Mouse (Mus musculus) heart, embryonic 11.5 days (tissue): Measurements from ENCODE around the gene Amacr. TPM values are rescaled to one million over a fixed set of nuclear protein-coding genes. Genes with fewer than 3 reads are reported as not detected.

Source experiments
- ATAC-seq: fragments of 200-750 bp; cut with Nextera tagmentation; replicated peaks from 2 replicates; pipeline ENCODE4 v1.8.0; 2017; ENCODE audit warnings: moderate library complexity; ENCODE audit not compliant: insufficient number of reproducible peaks, low FRiP score, low TSS enrichment
- H3K27ac ChIP-seq: fragments of 300-500 bp; sonication (generic); 2 replicates; pipeline ENCODE4 v1.5.1; 2014; ENCODE audit warnings: mild to moderate bottlenecking, low read depth, low read length
- H3K27me3 ChIP-seq: fragments of 300-500 bp; sonication (generic); 2 replicates; pipeline ENCODE4 v1.6.1; 2014; ENCODE audit warnings: mild to moderate bottlenecking, low read length, mixed read lengths; ENCODE audit not compliant: control insufficient read depth, insufficient read depth
- H3K36me3 ChIP-seq: fragments of 300-500 bp; sonication (generic); 2 replicates; pipeline ENCODE4 v1.6.1; 2014; ENCODE audit warnings: mild to moderate bottlenecking, low read length, moderate library complexity, mixed read lengths; ENCODE audit not compliant: control insufficient read depth, insufficient read depth
- H3K4me1 ChIP-seq: fragments of 300-500 bp; sonication (generic); 2 replicates; pipeline ENCODE4 v1.6.1; 2014; ENCODE audit warnings: low read length; ENCODE audit not compliant: control insufficient read depth, insufficient read depth
- H3K4me2 ChIP-seq: fragments of 300-500 bp; sonication (generic); 2 replicates; pipeline ENCODE4 v1.6.1; 2014; ENCODE audit warnings: mild to moderate bottlenecking, moderate library complexity
- H3K4me3 ChIP-seq: fragments of 300-500 bp; sonication (generic); 2 replicates; pipeline ENCODE4 v1.5.1; 2014; ENCODE audit warnings: low read depth, low read length
- H3K9ac ChIP-seq: fragments of 300-500 bp; sonication (generic); 2 replicates; pipeline ENCODE4 v1.6.1; 2014; ENCODE audit warnings: mild to moderate bottlenecking, low read depth, low read length, moderate library complexity
- H3K9me3 ChIP-seq: fragments of 300-500 bp; sonication (generic); replicated peaks from 2 replicates; pipeline ENCODE4 v1.6.1; 2016; ENCODE audit warnings: low read length; ENCODE audit not compliant: control insufficient read depth
- WGBS: fragments of 180-500 bp; shearing (Covaris S2); extraction: QIAGEN DNeasy Blood & Tissue Kit; methylation state at CpG from one replicate; pipeline ENCODE4 v1.1.7; 2014; ENCODE audit not compliant: insufficient replicate concordance; 5-methylcytosine and 5-hydroxymethylcytosine counted together
- polyA plus RNA-seq: library from polyadenylated mRNA; unstranded; fragments of >200 nt; fragmentation: Nextera tagmentation; extraction: Ambion mirVana; gene quantifications from 2 replicates; pipeline ENCODE4 v1.2.1, GENCODE M21; 2014

The Amacr gene
- polyA plus RNA-seq, 1 experiment from 2014 or later: 16.7 TPM

- Histone ChIP-seq H3K27ac (no peak overlapping the region), H3K9ac (no peak overlapping the region), H3K27me3 (no peaks in the 10 kb centered on the region), H3K36me3 (no peaks in the 10 kb centered on the region), H3K4me1 (no peaks in the 10 kb centered on the region), H3K4me3 (no peak overlapping the region), H3K9me3 (no peaks in the 10 kb centered on the region), H3K4me2 (no peak overlapping the region)
- ATAC-seq: no peak
- WGBS: 37% methylated on average over 6 of the region's 6 CpGs
These were observed 23.1 kb downstream of the Amacr start for GRCm38 (mm10) chr15:11004646-11005045.

GRCm38 (mm10) chr15:11008756-11009155 is 27.2 kb downstream of the Amacr start:
- Histone ChIP-seq H3K9me3 (no peaks in the 10 kb centered on the region), H3K4me3 (no peak overlapping the region), H3K9ac (no peak overlapping the region), H3K27ac (no peak overlapping the region), H3K4me1 (no peaks in the 10 kb centered on the region), H3K4me2 (no peak overlapping the region), H3K36me3 (no peaks in the 10 kb centered on the region), H3K27me3 (no peaks in the 10 kb centered on the region)
- 17% methylated on average over 5 of the region's 5 CpGs for whole genome bisulfite sequencing
- no peak for ATAC-seq

- H3K4me3 ChIP-seq: no peak overlapping the region
- no peak for ATAC-seq
- H3K27me3 ChIP-seq: no peaks in the 10 kb centered on the region
These were observed 29.5 kb downstream of the Amacr start for GRCm38 (mm10) chr15:11010976-11011548.

GRCm38 (mm10) chr15:11014931-11015330 is 33.4 kb downstream of the Amacr start:
- H3K9me3 ChIP-seq: no peaks in the 10 kb centered on the region
- WGBS: 52% methylated on average over 2 of the region's 2 CpGs
- ATAC-seq: no peak
- no peaks in the 10 kb centered on the region for H3K36me3 ChIP-seq
- H3K27me3 ChIP-seq: no peaks in the 10 kb centered on the region
- H3K27ac ChIP-seq: no peak overlapping the region
- H3K4me2 ChIP-seq: no peak overlapping the region
- no peaks in the 10 kb centered on the region for H3K4me1 ChIP-seq
- no peak overlapping the region for H3K4me3 ChIP-seq
- no peak overlapping the region for H3K9ac ChIP-seq

More at GRCm38 (mm10) chr15:11010976-11011548, 29.5 kb downstream of the Amacr start:
- Histone ChIP-seq H3K9ac (no peak overlapping the region), H3K4me2 (no peak overlapping the region), H3K36me3 (no peaks in the 10 kb centered on the region), H3K4me1 (no peaks in the 10 kb centered on the region), H3K27ac (no peak overlapping the region), H3K9me3 (no peaks in the 10 kb centered on the region)
- 82% methylated on average over 11 of the region's 11 CpGs for WGBS

GRCm38 (mm10) chr15:11026801-11027561 is 45.4 kb downstream of the Amacr start:
- Histone ChIP-seq H3K9me3 (no peaks in the 10 kb centered on the region), H3K27ac (no peak overlapping the region), H3K9ac (no peak overlapping the region), H3K27me3 (no peaks in the 10 kb centered on the region; the same call in 1 of the 2 replicates), H3K36me3 (no peaks in the 10 kb centered on the region), H3K4me3 (no peak overlapping the region), H3K4me2 (no peak overlapping the region), H3K4me1 (no peaks in the 10 kb centered on the region)
- WGBS: 57% methylated on average over 4 of the region's 4 CpGs
- ATAC-seq: no peak

GRCm38 (mm10) chr15:11030188-11030587 is 48.6 kb downstream of the Amacr start:
- Histone ChIP-seq H3K4me1 (no peaks in the 10 kb centered on the region), H3K27me3 (peaks cover 21% of the 10 kb centered on the region), H3K9ac (no peak overlapping the region), H3K4me2 (no peak overlapping the region), H3K9me3 (no peaks in the 10 kb centered on the region), H3K27ac (no peak overlapping the region), H3K4me3 (no peak overlapping the region), H3K36me3 (no peaks in the 10 kb centered on the region)
- 75% methylated on average over 3 of the region's 3 CpGs for WGBS
- ATAC-seq: no peak

GRCm38 (mm10) chr15:11035947-11036474 is 54.5 kb downstream of the Amacr start:
- Histone ChIP-seq H3K4me3 (peak overlapping the region; percentile 41), H3K4me1 (peaks cover 11% of the 10 kb centered on the region), H3K36me3 (no peaks in the 10 kb centered on the region), H3K27ac (no peak overlapping the region), H3K9me3 (no peaks in the 10 kb centered on the region), H3K9ac (no peak overlapping the region), H3K27me3 (peaks cover 54% of the 10 kb centered on the region), H3K4me2 (peak overlapping the region; percentile 71)
- 5% methylated on average over 34 of the region's 34 CpGs for WGBS
- ATAC-seq: no peak

GRCm38 (mm10) chr15:11036535-11037375 is 55.2 kb downstream of the Amacr start:
- no peak overlapping the region for H3K9ac ChIP-seq
- WGBS: 4% methylated on average over 49 of the region's 49 CpGs
- no peak overlapping the region for H3K27ac ChIP-seq
- H3K9me3 ChIP-seq: no peaks in the 10 kb centered on the region
- no peak for ATAC-seq
- H3K4me2 ChIP-seq: peak overlapping the region; percentile 71
- peak overlapping the region; percentile 41 for H3K4me3 ChIP-seq
- peaks cover 54% of the 10 kb centered on the region for H3K27me3 ChIP-seq
- peaks cover 11% of the 10 kb centered on the region for H3K4me1 ChIP-seq
- no peaks in the 10 kb centered on the region for H3K36me3 ChIP-seq
